Mouse (Mus musculus): Measurements from ENCODE around the gene Gas6.

GRCm38 (mm10) chr8:13466989-13467388 is 27.3 kb downstream of the Gas6 start:
- TF ChIP-seq CTCF (IDR thresholded peaks at IDR 0.05; ENCODE audit: low read depth) (peak; percentile 60), EP300 (IDR thresholded peaks at IDR 0.05; ENCODE audit: low read depth) (no peak)

Measured in liver, postnatal 0 days (tissue).